Mouse (Mus musculus) hindbrain, embryonic 10.5 days (tissue): ENCODE results near the gene Rarg. TPM values are rescaled to one million over a fixed set of nuclear protein-coding genes. Genes with fewer than 3 reads are reported as not detected.

Source experiments
- DNase-seq: peaks from one replicate; pipeline ENCODE4 v3.0.0-alpha.2; 2017; ENCODE audit warnings: low spot score
- H3K27ac ChIP-seq: fragments of 300-500 bp; sonication (generic); 2 replicates; pipeline ENCODE4 v1.5.1; 2016; ENCODE audit warnings: mild to moderate bottlenecking, moderate library complexity
- H3K27me3 ChIP-seq: fragments of 300-500 bp; sonication (generic); 2 replicates; pipeline ENCODE4 v1.6.1; 2016; ENCODE audit warnings: mild to moderate bottlenecking; ENCODE audit not compliant: poor library complexity, insufficient read depth, severe bottlenecking
- H3K36me3 ChIP-seq: fragments of 300-500 bp; sonication (generic); 2 replicates; pipeline ENCODE4 v1.6.1; 2016; ENCODE audit warnings: mild to moderate bottlenecking, moderate library complexity
- H3K4me1 ChIP-seq: fragments of 300-500 bp; sonication (generic); replicated peaks from 2 replicates; pipeline ENCODE4 v1.6.1; 2016; ENCODE audit warnings: mild to moderate bottlenecking
- H3K4me3 ChIP-seq: fragments of 300-500 bp; sonication (generic); 2 replicates; pipeline ENCODE4 v1.5.1; 2016; ENCODE audit warnings: mild to moderate bottlenecking, moderate library complexity
- H3K9me3 ChIP-seq: fragments of 300-500 bp; sonication (generic); 2 replicates; pipeline ENCODE4 v1.6.1; 2016; ENCODE audit warnings: mild to moderate bottlenecking, moderate library complexity
- WGBS: fragments of 180-500 bp; shearing (Covaris S2); methylation state at CpG from one replicate; pipeline ENCODE4 v1.1.7; 2016; 5-methylcytosine and 5-hydroxymethylcytosine counted together
- polyA plus RNA-seq: library from polyadenylated mRNA; unstranded; fragments of >200 nt; fragmentation: Nextera tagmentation; extraction: Ambion mirVana; gene quantifications from 2 replicates; pipeline ENCODE4 v1.2.1, GENCODE M21; 2016

Rarg gene
- polyA plus RNA-seq, 1 experiment from 2014 or later = 22.1 TPM

- Histone ChIP-seq H3K4me3 (peak within 1 kb of the TSS; percentile 86), H3K27ac (peak within 1 kb of the TSS; percentile 99), H3K4me1 (peaks cover 28% of the 10 kb centered on the region), H3K27me3 (no peaks in the 10 kb centered on the region), H3K9me3 (no peaks in the 10 kb centered on the region), H3K36me3 (peaks cover 57% of the 10 kb centered on the region)
- DNase-seq = no peak
- 72% methylated on average over 19 of the region's 19 CpGs for WGBS
Observed at GRCm38 (mm10) chr15:102204674-102205505, 52.4 kb downstream of the Rarg start, which contains the start of gene Csad. Gene Csad (minus strand): TSS chr15:102204724.

GRCm38 (mm10) chr15:102203835-102204381 is 53.4 kb downstream of the Rarg start:
- peak; percentile 68 for DNase-seq
- H3K4me1 ChIP-seq = peaks cover 28% of the 10 kb centered on the region
- under 1% methylated on average over 35 of the region's 72 CpGs for WGBS
- H3K9me3 ChIP-seq = no peaks in the 10 kb centered on the region
- peak overlapping the region; percentile 99 for H3K27ac ChIP-seq
- H3K27me3 ChIP-seq = no peaks in the 10 kb centered on the region
- peak overlapping the region; percentile 86 for H3K4me3 ChIP-seq
- H3K36me3 ChIP-seq = peaks cover 47% of the 10 kb centered on the region

DNA sequence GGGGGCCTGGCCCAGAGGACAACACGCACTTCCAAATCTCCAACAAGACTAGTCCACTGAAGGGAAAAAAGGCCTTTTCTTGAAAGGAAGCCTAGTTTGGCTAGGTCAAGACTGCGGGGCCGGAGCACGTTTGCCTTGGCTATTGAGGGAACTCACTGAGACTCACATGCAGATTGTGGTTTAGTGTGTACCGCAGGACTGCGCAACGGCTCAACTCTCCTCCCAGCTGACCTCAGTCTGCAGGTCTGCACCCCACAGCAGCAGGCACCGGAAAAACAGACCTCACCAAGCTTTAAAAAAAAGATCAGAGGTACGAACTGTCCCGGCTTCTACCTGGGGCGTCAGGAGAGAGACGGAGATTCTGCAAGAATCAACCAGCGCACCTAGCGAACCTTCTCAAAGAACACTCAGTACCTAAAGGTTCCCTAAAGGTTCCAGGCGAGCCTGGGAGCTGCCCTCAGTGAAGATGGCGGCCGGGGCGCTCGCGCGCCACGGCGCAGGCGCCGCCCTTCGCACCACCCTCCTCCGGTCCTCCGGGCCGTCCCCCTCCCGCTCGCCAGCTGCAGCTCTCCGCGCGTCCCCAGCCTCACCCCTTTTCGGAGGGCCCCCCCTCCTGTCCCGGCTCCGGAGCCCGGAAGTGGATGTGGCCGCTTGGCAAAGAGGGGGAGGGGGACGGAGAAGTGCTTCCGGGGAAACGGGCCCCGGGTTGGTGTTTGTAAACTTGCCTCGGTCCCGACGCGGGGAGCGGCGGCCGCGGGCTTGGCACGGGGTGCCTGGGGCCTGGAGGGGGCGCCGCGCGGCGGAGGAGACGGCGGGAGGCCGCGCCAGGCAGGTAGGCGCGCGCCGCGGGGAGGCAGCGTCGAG is 54.1 kb downstream of the Rarg start, which contains the start of gene Zfp740:
TSS of gene Zfp740 (plus strand) at position 279 of the 864 bp plus-strand sequence.
- H3K4me1 ChIP-seq = peaks cover 28% of the 10 kb centered on the region
- no peaks in the 10 kb centered on the region for H3K9me3 ChIP-seq
- peak within 1 kb of the TSS; percentile 99 for H3K27ac ChIP-seq
- H3K27me3 ChIP-seq = no peaks in the 10 kb centered on the region
- H3K4me3 ChIP-seq = peak within 1 kb of the TSS; percentile 86
- WGBS = under 1% methylated on average over 68 of the region's 68 CpGs
- DNase-seq = peak; percentile 97
- H3K36me3 ChIP-seq = peaks cover 40% of the 10 kb centered on the region

- no peaks in the 10 kb centered on the region for H3K27me3 ChIP-seq
- H3K9me3 ChIP-seq = no peaks in the 10 kb centered on the region
- 85% methylated on average over 4 of the region's 4 CpGs for WGBS
- 0 out of 2 replicates have a peak, but pooled peaks cover 6% of the 10 kb centered on the region for H3K36me3 ChIP-seq
- no peak overlapping the region for H3K4me3 ChIP-seq
- no peak for DNase-seq
- no peak overlapping the region for H3K27ac ChIP-seq
- peaks cover 8% of the 10 kb centered on the region for H3K4me1 ChIP-seq
Observed at GRCm38 (mm10) chr15:102198841-102199240, 58.5 kb downstream of the Rarg start.

GRCm38 (mm10) chr15:102195373-102195772 is 61.9 kb downstream of the Rarg start:
- H3K4me1 ChIP-seq = peaks cover 10% of the 10 kb centered on the region
- no peak overlapping the region for H3K4me3 ChIP-seq
- H3K27ac ChIP-seq = no peak overlapping the region
- DNase-seq = no peak
- 85% methylated on average over 4 of the region's 4 CpGs for WGBS
- 0 out of 2 replicates have a peak, but pooled peaks cover 2% of the 10 kb centered on the region for H3K36me3 ChIP-seq
- H3K9me3 ChIP-seq = no peaks in the 10 kb centered on the region
- H3K27me3 ChIP-seq = no peaks in the 10 kb centered on the region

GRCm38 (mm10) chr15:102194439-102194838 is 62.9 kb downstream of the Rarg start:
- H3K4me3 ChIP-seq = no peak overlapping the region
- H3K27ac ChIP-seq = no peak overlapping the region
- 89% methylated on average over 4 of the region's 4 CpGs for WGBS
- H3K36me3 ChIP-seq = no peaks in the 10 kb centered on the region
- no peak for DNase-seq
- H3K9me3 ChIP-seq = no peaks in the 10 kb centered on the region
- H3K4me1 ChIP-seq = peaks cover 10% of the 10 kb centered on the region
- no peaks in the 10 kb centered on the region for H3K27me3 ChIP-seq

DNA sequence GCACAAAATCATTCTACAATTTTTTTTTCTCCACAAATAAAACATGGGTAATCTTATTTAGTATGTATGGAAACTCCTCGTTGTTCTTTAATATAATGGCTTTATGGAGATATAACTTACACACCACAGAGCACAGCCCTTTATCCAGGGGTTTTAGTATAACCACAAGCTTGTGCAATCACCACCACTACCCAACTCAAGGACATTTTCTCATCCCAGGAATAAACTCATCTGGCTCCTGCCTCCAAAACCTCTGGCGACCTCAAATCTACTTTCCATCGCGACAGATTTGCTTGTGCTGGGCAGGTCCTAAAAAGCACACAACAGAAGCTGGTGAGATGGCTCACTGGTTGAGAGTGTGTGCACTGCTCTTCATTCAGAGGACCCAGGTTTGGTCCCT is 63.7 kb downstream of the Rarg start:
- H3K9me3 ChIP-seq = no peaks in the 10 kb centered on the region
- H3K4me1 ChIP-seq = peaks cover 14% of the 10 kb centered on the region
- no peak for DNase-seq
- H3K27ac ChIP-seq = no peak overlapping the region
- WGBS = 91% methylated on average over 4 of the region's 4 CpGs
- H3K27me3 ChIP-seq = no peaks in the 10 kb centered on the region
- no peak overlapping the region for H3K4me3 ChIP-seq
- H3K36me3 ChIP-seq = no peaks in the 10 kb centered on the region

DNA sequence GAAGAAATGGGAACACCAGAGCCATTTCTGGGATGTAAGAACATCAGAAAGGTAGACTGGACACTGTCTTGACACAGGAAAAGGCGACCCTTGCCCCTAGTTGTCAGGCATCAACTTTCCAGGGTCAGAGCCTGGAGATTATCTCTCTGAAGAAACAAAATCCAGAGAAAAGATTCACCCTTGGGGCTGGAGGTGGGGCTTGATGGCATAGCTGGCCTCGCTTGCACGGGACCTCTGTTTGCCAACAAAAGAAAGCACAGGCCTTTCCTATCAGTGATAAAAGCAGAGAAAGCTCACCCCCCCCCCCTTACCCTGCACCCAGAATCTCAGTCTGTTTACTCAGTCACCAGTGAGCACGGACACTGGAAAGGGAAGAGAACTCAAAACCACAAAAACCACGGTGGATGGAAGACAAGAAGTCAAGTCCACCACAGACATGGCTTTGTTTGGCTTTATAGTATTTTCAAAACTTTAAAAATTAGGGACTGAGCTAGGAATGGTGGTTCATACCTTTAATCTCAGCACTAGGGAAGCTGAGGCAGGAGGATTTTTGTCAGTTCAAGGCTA is 64.4 kb downstream of the Rarg start:
- no peak overlapping the region for H3K27ac ChIP-seq
- no peaks in the 10 kb centered on the region for H3K9me3 ChIP-seq
- H3K4me1 ChIP-seq = peaks cover 19% of the 10 kb centered on the region
- DNase-seq = no peak
- 61% methylated on average over 5 of the region's 5 CpGs for WGBS
- 0 out of 2 replicates have a peak, but pooled peaks cover 7% of the 10 kb centered on the region for H3K36me3 ChIP-seq
- no peaks in the 10 kb centered on the region for H3K27me3 ChIP-seq
- no peak overlapping the region for H3K4me3 ChIP-seq

GRCm38 (mm10) chr15:102192271-102192812 is 65.0 kb downstream of the Rarg start:
- H3K27ac ChIP-seq = no peak overlapping the region
- DNase-seq = no peak
- H3K4me3 ChIP-seq = no peak overlapping the region
- no peaks in the 10 kb centered on the region for H3K9me3 ChIP-seq
- WGBS = 80% methylated on average over 7 of the region's 7 CpGs
- 0 out of 2 replicates have a peak, but pooled peaks cover 7% of the 10 kb centered on the region for H3K36me3 ChIP-seq
- no peaks in the 10 kb centered on the region for H3K27me3 ChIP-seq
- H3K4me1 ChIP-seq = peaks cover 21% of the 10 kb centered on the region

- no peak overlapping the region for H3K27ac ChIP-seq
- peaks cover 10% of the 10 kb centered on the region; the same call in 1 of the 2 replicates for H3K36me3 ChIP-seq
- H3K4me3 ChIP-seq = no peak overlapping the region
- 79% methylated on average over 7 of the region's 7 CpGs for WGBS
- no peak for DNase-seq
- H3K9me3 ChIP-seq = no peaks in the 10 kb centered on the region
- H3K4me1 ChIP-seq = peaks cover 27% of the 10 kb centered on the region
- H3K27me3 ChIP-seq = no peaks in the 10 kb centered on the region
Observed at GRCm38 (mm10) chr15:102191699-102192098, 65.6 kb downstream of the Rarg start.

DNA sequence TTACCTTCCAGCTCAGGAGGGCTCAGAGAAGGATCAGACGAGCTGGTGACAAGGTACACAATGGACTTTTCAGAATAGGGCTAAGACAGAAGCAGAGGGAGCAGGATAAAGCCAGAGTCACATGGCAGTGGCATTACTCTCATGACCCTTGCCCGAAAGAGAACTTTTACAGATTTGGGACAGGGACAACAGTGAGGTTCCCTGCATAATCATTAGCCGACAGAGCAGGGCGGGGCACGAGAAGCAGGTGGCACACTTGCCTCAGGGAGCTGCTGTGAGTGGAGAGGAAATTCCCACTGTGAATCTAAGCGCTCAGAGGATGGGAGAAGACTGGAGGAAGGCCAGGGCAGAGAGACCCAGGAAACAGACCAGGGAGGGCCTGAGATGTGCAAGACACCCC is 68.4 kb downstream of the Rarg start:
- WGBS = 55% methylated on average over 6 of the region's 6 CpGs
- DNase-seq = no peak
- Histone ChIP-seq H3K36me3 (peaks cover 28% of the 10 kb centered on the region), H3K4me1 (peaks cover 34% of the 10 kb centered on the region), H3K27me3 (no peaks in the 10 kb centered on the region), H3K4me3 (no peak overlapping the region), H3K27ac (peak overlapping the region; percentile 45; the same call in 1 of the 2 replicates), H3K9me3 (no peaks in the 10 kb centered on the region)

- 92% methylated on average over 10 of the region's 10 CpGs for WGBS
- H3K27ac ChIP-seq = peak overlapping the region; percentile 45; the same call in 1 of the 2 replicates
- H3K9me3 ChIP-seq = no peaks in the 10 kb centered on the region
- no peak overlapping the region for H3K4me3 ChIP-seq
- no peaks in the 10 kb centered on the region for H3K27me3 ChIP-seq
- DNase-seq = no peak
- H3K4me1 ChIP-seq = peaks cover 34% of the 10 kb centered on the region
- H3K36me3 ChIP-seq = peaks cover 31% of the 10 kb centered on the region
Observed at GRCm38 (mm10) chr15:102188096-102188495, 69.2 kb downstream of the Rarg start.
